Mouse (Mus musculus): Measurements from ENCODE around the gene Rhno1.

DNA sequence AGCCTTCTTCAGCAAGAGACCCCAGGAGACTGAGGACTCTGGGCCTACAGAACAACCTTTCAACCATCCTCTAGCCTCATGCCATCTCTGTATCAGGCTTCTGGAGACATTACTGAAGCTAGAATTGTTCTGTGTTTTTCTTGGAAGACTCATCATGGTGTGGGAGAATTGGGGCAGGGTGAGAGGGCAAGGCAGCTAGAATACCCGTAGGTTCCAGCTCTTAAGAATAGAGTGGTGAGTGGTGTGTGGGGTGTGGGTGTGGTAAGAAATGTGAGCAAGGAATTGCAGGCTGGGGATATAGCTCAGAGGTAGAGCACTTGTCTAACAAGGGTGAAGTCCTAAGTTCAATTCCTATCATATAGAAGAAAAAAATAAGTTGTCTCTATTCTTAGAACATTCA is 22.3 kb upstream of the Rhno1 start:
- TF ChIP-seq POLR2A (IDR thresholded peaks at IDR 0.05; ENCODE audit: low read depth, low read length), result no peak
- TF ChIP-seq MAX (IDR thresholded peaks at IDR 0.05; ENCODE audit: low read length), result no peak
- TF ChIP-seq CTCF (conservative IDR thresholded peaks at IDR 0.05 in 1 of 2, IDR thresholded peaks at IDR 0.05 in 1 of 2; ENCODE audit: low read depth in 2 of 2, low read length in 2 of 2), result no peak
- no peak for TF ChIP-seq CHD1 (IDR thresholded peaks at IDR 0.05; ENCODE audit: low read depth, low read length)
- TF ChIP-seq HCFC1 (IDR thresholded peaks at IDR 0.05; ENCODE audit: low read depth, low read length), result no peak
- no peak for TF ChIP-seq TBP (conservative IDR thresholded peaks at IDR 0.05; ENCODE audit: low read depth, low read length)
- TF ChIP-seq E2F4 (IDR thresholded peaks at IDR 0.05; ENCODE audit: insufficient replicate concordance, low read depth, low read length), result no peak
- TF ChIP-seq CHD2 (IDR thresholded peaks at IDR 0.05; ENCODE audit: low read length), result no peak
- TF ChIP-seq GABPA (IDR thresholded peaks at IDR 0.05; ENCODE audit: insufficient replicate concordance, low read depth, low read length), result no peak
- no peak for TF ChIP-seq NRF1 (IDR thresholded peaks at IDR 0.05; ENCODE audit: low read depth, low read length)
- no peak for TF ChIP-seq RCOR1 (conservative IDR thresholded peaks at IDR 0.05; ENCODE audit: low read depth, low read length)

Measured in CH12.LX (cell line).